25 mouse cellular contexts compared by ENCODE assay signal in genomic region chr1:90543801-90544795, GRCm38 (mm10). TPM values are rescaled to one million over a fixed set of nuclear protein-coding genes. Genes with fewer than 3 reads are reported as not detected.
A peak's percentile ranks its signal among the peaks of the same experiment; 100 is the strongest.
DNase-seq lines count a peak whose midpoint lies in the region; ATAC-seq and TF ChIP-seq lines count a peak whose summit lies in the region.
"Had no signal": no experiment of that assay in that cellular context is flagged by ENCODE, and none has a peak within 500 bp of the region (broad histone marks: within the 10 kb centered on the region; RNA-seq: fewer than 3 reads in every experiment).

No protein-coding gene starts in this region.

- no peaks in the 10 kb centered on the region for H3K4me1 ChIP-seq in hindbrain, embryonic 11.5 days (replicated peaks; ENCODE audit: control insufficient read depth, insufficient read depth, low read length)
- no peaks in the 10 kb centered on the region for H3K4me1 ChIP-seq in hindbrain, postnatal 0 days (ENCODE audit: insufficient read depth, low read length)
- peaks cover 29% of the 10 kb centered on the region for H3K4me1 ChIP-seq in E14TG2a.4 (replicated peaks; ENCODE audit: low read depth, low read length)
- H3K4me1 ChIP-seq in embryonic facial prominence, embryonic 10.5 days, result peaks cover 41% of the 10 kb centered on the region
- peaks cover 7% of the 10 kb centered on the region for H3K4me1 ChIP-seq in kidney, adult 2 months (ENCODE audit: control insufficient read depth, insufficient read depth, low read length)
- H3K4me1 ChIP-seq: stomach, embryonic 15.5 days had no signal

- no peak for TF ChIP-seq POLR2A in kidney, adult 2 months (IDR thresholded peaks at IDR 0.05; ENCODE audit: low read depth, low read length)

- no peak overlapping the region for H3K4me2 ChIP-seq in hindbrain, embryonic 11.5 days (replicated peaks; ENCODE audit: low read depth, low read length)
- H3K4me2 ChIP-seq in hindbrain, postnatal 0 days (ENCODE audit: low read depth, low read length), result no peak overlapping the region
- H3K4me2 ChIP-seq: liver, embryonic 11.5 days; stomach, embryonic 15.5 days had no signal

- TF ChIP-seq CTCF in hindbrain, postnatal 0 days (IDR thresholded peaks at IDR 0.05; ENCODE audit: low read depth), result no peak
- no peak for TF ChIP-seq CTCF in E14TG2a.4 (conservative IDR thresholded peaks at IDR 0.05; ENCODE audit: low read length)
- no peak for TF ChIP-seq CTCF in kidney, adult 2 months (conservative IDR thresholded peaks at IDR 0.05; ENCODE audit: insufficient read depth, insufficient read length, low read depth, low read length)

- H3K4me3 ChIP-seq in hindbrain, embryonic 11.5 days (ENCODE audit: low read depth, low read length), result no peak overlapping the region
- H3K4me3 ChIP-seq in hindbrain, postnatal 0 days (ENCODE audit: low read length), result no peak overlapping the region
- peak overlapping the region; percentile 39; the same call in 1 of the 2 replicates for H3K4me3 ChIP-seq in E14TG2a.4 (replicated peaks; ENCODE audit: low read length)
- H3K4me3 ChIP-seq in embryonic facial prominence, embryonic 10.5 days, result no peak overlapping the region
- no peak overlapping the region for H3K4me3 ChIP-seq in kidney, adult 2 months (ENCODE audit: insufficient read depth, low read depth, low read length)
- H3K4me3 ChIP-seq: erythroblast, embryonic 14.5 days; heart, embryonic 10.5 days; layer of hippocampus, adult 2 months; myocyte; stomach, embryonic 15.5 days had no signal

- intact Hi-C loops in left cerebral cortex, postnatal 25 days (cut with DNase I), result no loop called here

- H3K27me3 ChIP-seq in hindbrain, embryonic 11.5 days (ENCODE audit: control insufficient read depth, insufficient read depth, low read length), result no peaks in the 10 kb centered on the region
- H3K27me3 ChIP-seq in hindbrain, postnatal 0 days (ENCODE audit: insufficient read depth, low read length), result no peaks in the 10 kb centered on the region
- H3K27me3 ChIP-seq in E14TG2a.4 (ENCODE audit: insufficient read depth, low read length), result peaks cover 4% of the 10 kb centered on the region; the same call in 1 of the 2 replicates
- H3K27me3 ChIP-seq in embryonic facial prominence, embryonic 10.5 days (replicated peaks; ENCODE audit: low read depth, poor library complexity, severe bottlenecking), result peaks cover 3% of the 10 kb centered on the region; the same call in 1 of the 2 replicates
- H3K27me3 ChIP-seq in kidney, adult 2 months (replicated peaks; ENCODE audit: control insufficient read depth, insufficient read depth, low read length), result no peaks in the 10 kb centered on the region
- H3K27me3 ChIP-seq: CH12.LX; stomach, embryonic 15.5 days had no signal

- no peak overlapping the region for H3K9ac ChIP-seq in hindbrain, embryonic 11.5 days (ENCODE audit: low read depth, low read length)
- no peak overlapping the region for H3K9ac ChIP-seq in hindbrain, postnatal 0 days (replicated peaks; ENCODE audit: low read length)
- H3K9ac ChIP-seq: stomach, embryonic 15.5 days had no signal

- H3K36me3 ChIP-seq in hindbrain, embryonic 11.5 days (ENCODE audit: control insufficient read depth, insufficient read depth, low read length), result no peaks in the 10 kb centered on the region
- H3K36me3 ChIP-seq in hindbrain, postnatal 0 days (ENCODE audit: insufficient read depth, low read length), result no peaks in the 10 kb centered on the region
- H3K36me3 ChIP-seq in E14TG2a.4 (ENCODE audit: insufficient read depth, low read length), result no peaks in the 10 kb centered on the region
- no peaks in the 10 kb centered on the region for H3K36me3 ChIP-seq in embryonic facial prominence, embryonic 10.5 days (replicated peaks)
- H3K36me3 ChIP-seq in kidney, adult 2 months (ENCODE audit: control insufficient read depth, insufficient read depth, low read length), result no peaks in the 10 kb centered on the region
- H3K36me3 ChIP-seq: heart, embryonic 10.5 days; stomach, embryonic 15.5 days had no signal

- WGBS in hindbrain, embryonic 11.5 days, result 23% methylated on average over 19 of the region's 19 CpGs
- WGBS in hindbrain, postnatal 0 days, result 34% methylated on average over 19 of the region's 19 CpGs
- WGBS in embryonic facial prominence, embryonic 10.5 days, result 33% methylated on average over 19 of the region's 19 CpGs
- WGBS in kidney, adult 2 months, result 59% methylated on average over 19 of the region's 19 CpGs

- H3K27ac ChIP-seq in hindbrain, embryonic 11.5 days (ENCODE audit: low read depth, low read length), result peak overlapping the region; percentile 43; the same call in 1 of the 2 replicates
- no peak overlapping the region for H3K27ac ChIP-seq in hindbrain, postnatal 0 days
- peak overlapping the region; percentile 45 for H3K27ac ChIP-seq in embryonic facial prominence, embryonic 10.5 days (replicated peaks)
- H3K27ac ChIP-seq in kidney, adult 2 months (ENCODE audit: insufficient read depth, low read depth, low read length), result no peak overlapping the region
- H3K27ac ChIP-seq: layer of hippocampus, adult 2 months; stomach, embryonic 15.5 days had no signal

- DNase-seq in hindbrain, embryonic 11.5 days (ENCODE audit: low spot score), result peak; percentile 71
- no peak for DNase-seq in hindbrain, postnatal 0 days (ENCODE audit: low spot score)
- DNase-seq in WW6 (ENCODE audit: low read depth, low spot score), result peak; percentile 18
- peak; percentile 33 for DNase-seq in embryonic facial prominence, embryonic 10.5 days (ENCODE audit: low spot score)
- DNase-seq in left cerebral cortex, postnatal 25 days (ENCODE audit: low spot score in 2 of 2), result no peak
- DNase-seq in yolk sac, embryonic 10.5 days (ENCODE audit: low spot score), result no peak
- no peak for DNase-seq in kidney, adult 2 months
- DNase-seq: adrenal gland, postnatal 14 days; cerebellum, adult 11 months; cerebellum, postnatal 14 days; heart, postnatal 10 days; kidney, adult 8-10 months; kidney, postnatal 14 days; lung, adult 2 months; lung, postnatal 36 days; retina, postnatal 1 day had no signal

- no peaks in the 10 kb centered on the region for H3K9me3 ChIP-seq in hindbrain, embryonic 11.5 days (ENCODE audit: control insufficient read depth, low read length)
- H3K9me3 ChIP-seq in hindbrain, postnatal 0 days (ENCODE audit: low read length), result peaks cover 7% of the 10 kb centered on the region; the same call in 1 of the 2 replicates
- H3K9me3 ChIP-seq in E14TG2a.4 (ENCODE audit: low read length), result peaks cover 28% of the 10 kb centered on the region
- H3K9me3 ChIP-seq in embryonic facial prominence, embryonic 10.5 days, result peaks cover 10% of the 10 kb centered on the region
- H3K9me3 ChIP-seq: stomach, embryonic 15.5 days had no signal

- ATAC-seq in hindbrain, embryonic 11.5 days (ENCODE audit: low FRiP score), result peak; percentile 73
- ATAC-seq in hindbrain, postnatal 0 days, result no peak
- ATAC-seq: activated CD4-positive, CD25-positive, alpha-beta regulatory T cell, adult 4 months had no signal

RNA-seq across cellular contexts. Expression of gene Cops8, which starts 58.7 kb away (rescaled TPM):
- polyA plus RNA-seq in hindbrain, embryonic 11.5 days (2014; fragmentation: Nextera tagmentation; extraction: Ambion mirVana), result 195 and 207 TPM in 2 replicates
- total RNA-seq in hindbrain, postnatal 0 days (2014; rRNA removed), result 97.2 and 117 TPM in 2 replicates
- 167 and 170 TPM in 2 replicates for polyA plus RNA-seq in hindbrain, postnatal 0 days (2015; fragmentation: Nextera tagmentation; extraction: Ambion mirVana)
- 193 and 200 TPM in 2 replicates for polyA plus RNA-seq in embryonic facial prominence, embryonic 10.5 days (2016; fragmentation: Nextera tagmentation; extraction: Ambion mirVana)
- total RNA-seq in left cerebral cortex, postnatal 25 days (2021), result 100 to 1,000 TPM; 110 to 130 TPM
- 39.7 and 41.9 TPM in 2 replicates for polyA plus RNA-seq in kidney, adult 2 months (2012; rRNA removed)

Comparison
In these comparisons a context has a peak if more than half of its experiments do, and no peak if none do; other contexts are left out.
1. DNase-seq: peak in hindbrain, embryonic 11.5 days (single experiment), WW6 (single experiment) and embryonic facial prominence, embryonic 10.5 days (single experiment); none in hindbrain, postnatal 0 days (single experiment), left cerebral cortex, postnatal 25 days (0 of 2), yolk sac, embryonic 10.5 days (single experiment) and kidney, adult 2 months (single experiment).
2. H3K27ac ChIP-seq: peak in hindbrain, embryonic 11.5 days (single experiment) and embryonic facial prominence, embryonic 10.5 days (single experiment); none in hindbrain, postnatal 0 days (single experiment) and kidney, adult 2 months (single experiment).